Mouse (Mus musculus) embryonic facial prominence, embryonic 13.5 days (tissue): ENCODE measurements around the gene Spryd3. TPM values are rescaled to one million over a fixed set of nuclear protein-coding genes. Genes with fewer than 3 reads are reported as not detected.
"Not testable (repeated sequence)": the region's sequence is repeated elsewhere in the genome, so short reads cannot be mapped to it uniquely, and the experiment has no call there.

ENCODE experiments used
- ATAC-seq: fragments of 200-750 bp; cut with Nextera tagmentation; 2 replicates; pipeline ENCODE4 v1.8.0; 2017; ENCODE audit warnings: low read depth; ENCODE audit not compliant: insufficient number of reproducible peaks, insufficient read depth, low FRiP score, low TSS enrichment
- H3K27ac ChIP-seq: fragments of 300-500 bp; sonication (generic); 2 replicates; pipeline ENCODE4 v1.5.1; 2015; ENCODE audit warnings: moderate library complexity, mild to moderate bottlenecking, inconsistent platforms
- H3K27me3 ChIP-seq: fragments of 300-500 bp; sonication (generic); 2 replicates; pipeline ENCODE4 v1.6.1; 2015; ENCODE audit warnings: mild to moderate bottlenecking, inconsistent platforms
- H3K36me3 ChIP-seq: fragments of 300-500 bp; sonication (generic); 2 replicates; pipeline ENCODE4 v1.6.1; 2015; ENCODE audit warnings: mild to moderate bottlenecking, inconsistent platforms
- H3K4me1 ChIP-seq: fragments of 300-500 bp; sonication (generic); 2 replicates; pipeline ENCODE4 v1.6.1; 2015; ENCODE audit warnings: inconsistent platforms
- H3K4me2 ChIP-seq: fragments of 300-500 bp; sonication (generic); 2 replicates; pipeline ENCODE4 v1.6.1; 2015; ENCODE audit warnings: moderate library complexity, mild to moderate bottlenecking, inconsistent platforms
- H3K4me3 ChIP-seq: fragments of 300-500 bp; sonication (generic); 2 replicates; pipeline ENCODE4 v1.5.1; 2015; ENCODE audit warnings: mild to moderate bottlenecking, inconsistent platforms
- H3K9ac ChIP-seq: fragments of 300-500 bp; sonication (generic); 2 replicates; pipeline ENCODE4 v1.6.1; 2015; ENCODE audit warnings: mild to moderate bottlenecking, inconsistent platforms
- H3K9me3 ChIP-seq: fragments of 300-500 bp; sonication (generic); 2 replicates; pipeline ENCODE4 v1.6.1; 2016; ENCODE audit warnings: inconsistent platforms
- whole genome bisulfite sequencing: fragments of 180-500 bp; shearing (Covaris S2); methylation state at CpG from one replicate; pipeline ENCODE4 v1.1.7; 2015; ENCODE audit warnings: mixed read lengths; 5-methylcytosine and 5-hydroxymethylcytosine counted together
- polyA plus RNA-seq: library from polyadenylated mRNA; unstranded; fragments of >200 nt; fragmentation: Nextera tagmentation; extraction: Ambion mirVana; gene quantifications from 2 replicates; pipeline ENCODE4 v1.2.1, GENCODE M21; 2015

The Spryd3 gene
- polyA plus RNA-seq, 1 experiment from 2014 or later, result 21.6 TPM

DNA sequence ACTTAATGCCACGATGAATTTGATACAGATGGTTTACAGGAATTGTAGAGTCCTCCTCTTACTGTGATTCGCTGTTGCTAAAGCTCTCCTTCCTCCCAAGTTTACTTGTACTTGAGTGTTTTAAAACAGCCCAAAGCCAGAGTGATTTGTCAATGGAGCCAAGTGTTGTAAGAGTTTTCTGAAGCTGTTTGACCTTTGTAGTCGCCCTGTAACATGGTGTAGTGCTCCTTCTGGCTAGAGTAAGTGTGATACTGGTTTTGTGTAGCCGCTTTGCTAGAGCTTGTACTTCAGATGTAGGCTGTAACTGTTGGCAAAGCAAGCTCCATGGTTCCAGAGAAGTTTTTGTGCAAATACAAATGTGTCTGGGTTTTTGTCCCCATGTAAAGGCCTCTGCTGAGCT, 43.8 kb downstream of the Spryd3 start:
- WGBS, result 90% methylated on average over 4 of the region's 4 CpGs
- no peak overlapping the region for H3K4me3 ChIP-seq
- H3K27me3 ChIP-seq, result no peaks in the 10 kb centered on the region
- H3K36me3 ChIP-seq, result peaks cover 96% of the 10 kb centered on the region
- no peak overlapping the region for H3K27ac ChIP-seq
- H3K9me3 ChIP-seq, result no peaks in the 10 kb centered on the region
- no peak overlapping the region for H3K9ac ChIP-seq
- H3K4me1 ChIP-seq, result peaks cover 2% of the 10 kb centered on the region
- no peak overlapping the region for H3K4me2 ChIP-seq
- ATAC-seq, result no peak

DNA sequence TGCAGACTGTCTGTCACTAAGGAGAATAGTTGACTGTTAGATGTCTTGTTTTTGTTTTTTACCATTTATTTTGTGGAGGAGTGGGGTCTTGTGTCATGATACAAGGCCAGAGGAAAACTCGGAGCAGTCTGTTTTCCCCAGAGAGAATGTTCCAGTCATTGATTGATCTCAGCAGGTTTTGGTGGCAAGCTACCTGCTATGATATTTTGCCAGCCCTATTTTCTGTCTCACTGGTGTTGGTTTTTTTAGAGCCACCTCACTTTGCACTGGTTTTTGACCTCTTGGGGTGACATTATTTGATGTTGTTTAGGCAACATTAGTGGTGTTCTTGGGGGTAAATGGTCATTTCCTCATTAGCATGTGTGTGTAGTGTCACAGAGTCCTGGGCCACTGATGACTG, 44.3 kb downstream of the Spryd3 start:
- H3K4me3 ChIP-seq, result no peak overlapping the region
- no peak for ATAC-seq
- no peak overlapping the region for H3K27ac ChIP-seq
- no peak overlapping the region for H3K9ac ChIP-seq
- H3K4me2 ChIP-seq, result no peak overlapping the region
- no peaks in the 10 kb centered on the region for H3K9me3 ChIP-seq
- H3K27me3 ChIP-seq, result no peaks in the 10 kb centered on the region
- H3K36me3 ChIP-seq, result peaks cover 99% of the 10 kb centered on the region
- H3K4me1 ChIP-seq, result no peaks in the 10 kb centered on the region
- WGBS, result 81% methylated on average over 1 of the region's 1 CpGs

DNA sequence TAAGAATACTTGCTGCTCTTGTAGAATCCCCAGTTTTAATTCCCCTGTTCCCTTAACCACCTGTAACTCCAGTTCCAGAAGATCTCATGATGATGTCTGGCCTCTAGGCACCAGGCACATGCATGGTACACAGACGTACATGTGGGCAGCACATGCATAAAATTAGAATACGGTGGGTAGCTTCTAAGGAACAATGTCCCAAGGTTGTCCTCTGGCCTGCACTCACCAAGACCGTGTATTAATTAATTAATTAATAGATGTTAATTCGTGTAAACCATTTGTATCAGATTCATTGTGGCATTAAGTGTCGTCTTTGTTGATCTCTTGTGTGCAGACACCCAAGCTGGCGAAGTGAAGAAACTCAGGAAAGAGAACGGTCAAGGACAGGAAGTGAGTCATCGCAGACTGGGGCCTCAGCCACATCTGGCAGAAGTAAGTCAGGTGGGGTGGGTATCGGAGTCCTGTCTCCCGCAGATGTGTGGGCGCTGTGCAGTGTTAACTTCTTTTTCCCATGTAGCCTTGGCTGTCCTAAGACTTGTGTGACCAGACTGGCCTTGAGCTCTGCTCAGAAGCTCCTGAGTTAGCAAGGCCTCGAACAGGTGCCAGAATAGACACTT, 44.9 kb downstream of the Spryd3 start:
- H3K27ac ChIP-seq, result no peak overlapping the region
- ATAC-seq, result no peak
- H3K9me3 ChIP-seq, result no peaks in the 10 kb centered on the region
- H3K4me1 ChIP-seq, result no peaks in the 10 kb centered on the region
- no peaks in the 10 kb centered on the region for H3K27me3 ChIP-seq
- H3K4me2 ChIP-seq, result no peak overlapping the region
- no peak overlapping the region for H3K4me3 ChIP-seq
- WGBS, result 78% methylated on average over 12 of the region's 12 CpGs
- no peak overlapping the region for H3K9ac ChIP-seq
- peaks cover 99% of the 10 kb centered on the region for H3K36me3 ChIP-seq

DNA sequence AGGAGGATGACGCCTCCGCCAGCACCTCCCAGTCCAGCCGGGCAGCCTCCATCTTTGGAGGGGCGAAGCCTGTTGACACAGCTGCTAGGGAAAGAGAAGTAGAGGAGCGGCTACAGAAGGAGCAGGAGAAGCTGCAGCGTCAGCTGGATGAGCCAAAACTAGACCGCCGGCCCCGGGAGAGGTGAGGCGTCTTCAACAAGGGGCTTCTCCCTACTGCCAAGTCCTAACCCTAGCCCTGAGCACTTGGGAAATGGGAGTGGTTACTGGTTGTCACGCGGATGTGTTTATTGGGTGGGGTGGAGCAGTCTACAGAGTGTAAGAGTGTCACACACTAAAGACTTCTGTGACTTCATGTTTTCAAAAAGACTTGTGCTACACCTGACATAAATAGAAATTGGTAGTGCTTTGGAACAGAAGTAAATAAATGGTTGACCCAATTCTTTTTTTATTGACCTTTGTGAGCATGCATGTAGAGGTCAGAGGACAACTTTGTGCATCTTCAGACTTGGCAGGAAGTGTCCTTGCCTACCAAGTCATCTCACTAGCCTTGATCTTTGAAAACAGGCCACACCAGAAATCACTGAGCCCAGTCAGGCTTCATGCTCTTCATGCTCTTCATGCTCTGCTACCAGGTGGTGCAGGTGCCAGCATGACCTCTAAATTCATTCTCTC, 46.0 kb downstream of the Spryd3 start:
- H3K4me3 ChIP-seq, result no peak overlapping the region
- H3K4me2 ChIP-seq, result no peak overlapping the region
- peaks cover 98% of the 10 kb centered on the region for H3K36me3 ChIP-seq
- no peaks in the 10 kb centered on the region for H3K9me3 ChIP-seq
- H3K9ac ChIP-seq, result no peak overlapping the region
- H3K27ac ChIP-seq, result no peak overlapping the region
- H3K4me1 ChIP-seq, result no peaks in the 10 kb centered on the region
- 85% methylated on average over 12 of the region's 12 CpGs for WGBS
- H3K27me3 ChIP-seq, result no peaks in the 10 kb centered on the region
- no peak for ATAC-seq

DNA sequence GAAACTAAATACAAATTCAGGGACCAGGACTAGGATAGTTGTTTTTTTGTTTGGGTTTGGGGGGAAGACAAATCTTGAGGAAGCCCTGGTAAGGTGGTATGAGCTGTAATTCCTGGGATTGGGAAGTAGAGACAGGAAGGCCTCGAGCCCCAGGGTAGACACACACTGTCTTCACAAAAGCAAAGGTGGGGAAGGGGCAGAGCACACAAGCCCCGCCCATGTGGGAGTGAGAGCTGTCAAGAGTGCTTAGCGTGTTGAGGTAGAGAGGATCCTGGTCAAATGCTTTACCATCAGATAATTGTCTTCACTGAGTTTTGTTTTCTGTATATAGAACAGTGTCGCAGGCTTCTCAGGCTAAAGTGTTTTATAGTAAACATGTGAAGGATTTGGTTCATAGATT, 53.0 kb downstream of the Spryd3 start:
- Histone ChIP-seq H3K9ac (no peak overlapping the region), H3K4me1 (no peaks in the 10 kb centered on the region), H3K27me3 (no peaks in the 10 kb centered on the region), H3K9me3 (no peaks in the 10 kb centered on the region), H3K4me2 (no peak overlapping the region), H3K4me3 (no peak overlapping the region), H3K27ac (no peak overlapping the region), H3K36me3 (peaks cover 59% of the 10 kb centered on the region)
- 80% methylated on average over 4 of the region's 4 CpGs for WGBS
- no peak for ATAC-seq

DNA sequence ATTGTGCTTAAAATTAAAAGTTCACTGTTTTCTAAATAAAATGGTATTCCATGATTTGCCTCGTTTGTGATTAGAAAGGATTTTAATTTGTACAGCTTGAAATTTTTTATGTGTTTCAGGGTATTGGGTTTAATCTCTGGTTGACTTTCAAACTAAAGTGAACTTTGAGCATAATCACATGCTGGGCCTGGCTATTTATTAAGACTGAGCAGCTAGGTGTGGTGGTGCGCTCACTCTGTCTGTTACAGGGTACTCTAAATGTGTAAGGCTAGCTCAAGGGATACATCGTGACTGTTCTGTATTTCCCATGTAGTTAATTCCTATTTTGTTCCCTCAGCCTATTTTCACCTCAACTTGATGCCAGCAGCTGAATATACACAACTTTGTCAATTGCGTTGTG, 53.9 kb downstream of the Spryd3 start:
- ATAC-seq, result no peak
- H3K27me3 ChIP-seq, result no peaks in the 10 kb centered on the region
- no peak overlapping the region for H3K9ac ChIP-seq
- 86% methylated on average over 4 of the region's 4 CpGs for WGBS
- H3K4me3 ChIP-seq, result no peak overlapping the region
- no peaks in the 10 kb centered on the region for H3K9me3 ChIP-seq
- no peak overlapping the region for H3K4me2 ChIP-seq
- no peak overlapping the region for H3K27ac ChIP-seq
- peaks cover 50% of the 10 kb centered on the region for H3K36me3 ChIP-seq
- no peaks in the 10 kb centered on the region for H3K4me1 ChIP-seq

DNA sequence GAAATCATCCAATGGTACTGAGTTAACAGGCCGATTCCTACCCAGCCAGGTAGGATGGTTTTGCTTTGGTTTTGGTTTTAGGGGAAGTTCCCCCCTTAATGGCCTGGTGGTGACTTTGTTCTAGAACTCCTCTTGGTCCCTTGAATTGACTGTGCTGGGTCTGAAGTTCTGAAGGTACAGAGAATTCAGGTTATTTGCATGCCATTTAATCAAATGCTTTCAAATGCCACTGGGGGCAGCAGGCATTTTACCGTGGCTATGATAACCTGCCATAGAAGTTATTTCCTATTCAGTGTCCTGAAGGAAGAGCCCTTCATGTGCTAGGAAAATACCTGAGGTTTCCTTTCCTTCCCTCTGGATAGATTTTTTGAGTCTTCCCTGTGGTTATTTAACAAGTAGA, 55.6 kb downstream of the Spryd3 start:
- H3K27ac ChIP-seq, result no peak overlapping the region
- peaks cover 5% of the 10 kb centered on the region for H3K4me1 ChIP-seq
- H3K27me3 ChIP-seq, result no peaks in the 10 kb centered on the region
- H3K9ac ChIP-seq, result no peak overlapping the region
- no peak overlapping the region for H3K4me3 ChIP-seq
- H3K4me2 ChIP-seq, result no peak overlapping the region
- ATAC-seq, result no peak
- peaks cover 35% of the 10 kb centered on the region for H3K36me3 ChIP-seq
- 71% methylated on average over 2 of the region's 2 CpGs for WGBS
- no peaks in the 10 kb centered on the region for H3K9me3 ChIP-seq

DNA sequence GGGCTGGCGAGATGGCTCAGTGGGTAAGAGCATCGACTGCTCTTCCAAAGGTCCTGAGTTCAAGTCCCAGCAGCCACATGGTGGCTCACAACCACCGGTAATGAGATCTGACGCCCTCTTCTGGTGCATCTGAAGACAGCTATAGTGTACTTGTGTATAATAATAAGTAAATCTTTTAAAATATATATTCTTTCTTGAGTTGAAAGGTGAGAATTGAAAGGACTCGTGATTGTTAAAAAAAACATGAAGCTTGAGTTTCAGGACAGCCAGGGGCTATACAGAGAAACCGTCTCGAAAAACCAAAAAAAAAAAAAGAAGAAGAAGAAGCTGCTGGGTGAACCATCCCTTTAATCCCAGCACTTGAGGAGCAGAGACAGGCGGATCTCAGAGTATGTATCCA, 56.1 kb downstream of the Spryd3 start:
- not testable (repeated sequence) for H3K4me2 ChIP-seq, ATAC-seq, H3K9ac ChIP-seq, H3K27me3 ChIP-seq, H3K4me3 ChIP-seq, H3K9me3 ChIP-seq, H3K27ac ChIP-seq
- Histone ChIP-seq H3K4me1 (peaks cover 10% of the 10 kb centered on the region), H3K36me3 (peaks cover 31% of the 10 kb centered on the region)
- WGBS, result 68% methylated on average over 8 of the region's 8 CpGs

DNA sequence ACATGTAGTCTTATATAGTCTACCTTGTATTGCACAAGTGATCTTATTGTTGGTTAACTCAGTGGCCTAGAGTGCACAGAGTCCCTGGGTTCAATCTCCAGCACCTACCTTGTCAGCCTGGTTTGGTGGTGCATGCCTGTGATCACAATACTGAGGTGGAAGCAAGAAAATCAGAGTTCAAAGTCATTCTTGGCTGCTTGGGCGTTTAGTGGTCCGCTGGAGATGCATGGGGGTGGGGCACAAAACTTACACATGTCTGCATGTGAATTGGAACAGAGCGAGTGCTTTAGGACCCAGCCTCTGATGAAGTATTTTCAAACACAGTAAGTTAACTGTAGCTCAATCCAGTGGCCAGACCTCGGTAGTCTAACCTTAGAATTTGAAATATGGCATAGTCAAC, 56.8 kb downstream of the Spryd3 start:
- Histone ChIP-seq H3K27ac (no peak overlapping the region), H3K4me1 (peaks cover 11% of the 10 kb centered on the region), H3K27me3 (no peaks in the 10 kb centered on the region), H3K36me3 (peaks cover 24% of the 10 kb centered on the region), H3K9ac (no peak overlapping the region), H3K4me2 (no peak overlapping the region), H3K4me3 (no peak overlapping the region), H3K9me3 (no peaks in the 10 kb centered on the region)
- WGBS, result 74% methylated on average over 4 of the region's 4 CpGs
- ATAC-seq, result no peak

DNA sequence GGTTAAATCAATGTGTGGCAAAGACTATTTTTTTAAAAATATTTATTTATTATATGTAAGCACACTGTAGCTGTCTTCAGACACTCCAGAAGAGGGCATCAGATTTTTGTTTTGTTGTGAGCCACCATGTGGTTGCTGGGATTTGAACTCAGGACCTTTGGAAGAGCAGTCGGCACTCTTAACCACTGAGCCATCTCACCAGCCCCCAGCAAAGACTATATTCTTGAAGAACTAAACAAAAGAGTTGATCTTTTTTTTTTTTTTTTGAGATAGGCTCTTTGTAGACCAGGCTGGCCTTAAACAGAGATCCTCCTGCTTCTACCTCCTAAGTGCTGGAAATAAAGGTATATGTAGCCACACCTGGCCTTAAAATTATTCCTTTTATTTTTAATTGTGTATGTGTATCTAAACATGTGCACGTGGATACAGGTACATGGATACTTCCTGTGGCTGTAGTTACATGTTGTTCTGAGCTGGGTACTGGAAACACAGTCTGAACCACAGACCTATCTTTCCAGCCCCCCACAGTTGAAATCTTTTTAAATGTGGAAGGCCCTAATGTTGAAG, 58.8 kb downstream of the Spryd3 start:
- no peaks in the 10 kb centered on the region for H3K9me3 ChIP-seq

DNA sequence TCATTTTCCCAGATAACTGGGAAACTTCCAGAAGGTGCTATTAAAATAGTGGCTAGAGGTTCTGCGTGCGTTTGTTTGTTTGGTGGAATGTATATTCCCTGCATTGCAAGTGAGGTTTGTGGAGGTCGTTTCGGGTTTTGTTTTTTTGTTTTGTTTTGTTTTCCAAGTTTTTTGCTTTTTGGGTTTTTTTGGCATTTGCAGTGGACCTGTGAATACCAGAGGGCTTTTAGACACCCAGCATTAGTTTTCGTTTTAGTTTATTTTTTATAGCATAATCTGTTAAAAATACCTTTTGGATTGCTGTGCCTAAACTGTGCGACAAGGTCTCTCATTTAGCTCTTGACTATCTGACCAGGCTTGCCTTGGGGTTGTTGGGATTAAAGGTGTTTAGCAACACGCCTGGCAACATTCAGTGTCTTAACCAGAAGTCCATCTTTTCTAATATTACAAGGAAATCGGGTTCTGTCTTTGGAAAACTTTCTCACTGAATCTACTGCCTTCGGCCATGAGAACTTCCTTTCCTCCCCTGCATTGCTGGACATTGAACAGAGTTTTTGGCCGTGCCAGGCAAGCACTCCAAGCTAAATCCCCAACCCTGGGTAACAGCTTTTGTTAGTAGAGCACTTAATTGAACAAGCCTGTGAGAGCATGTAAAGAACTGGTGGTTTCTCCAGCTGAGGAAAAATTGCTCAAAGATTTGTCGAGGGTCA, 61.0 kb downstream of the Spryd3 start:
- H3K27me3 ChIP-seq, result no peaks in the 10 kb centered on the region
- H3K4me2 ChIP-seq, result peak overlapping the region; percentile 88
- WGBS, result 6% methylated on average over 11 of the region's 11 CpGs
- no peaks in the 10 kb centered on the region for H3K9me3 ChIP-seq
- peak overlapping the region; percentile 98 for H3K27ac ChIP-seq
- H3K4me1 ChIP-seq, result peaks cover 13% of the 10 kb centered on the region
- H3K4me3 ChIP-seq, result peak overlapping the region; percentile 95
- H3K36me3 ChIP-seq, result no peaks in the 10 kb centered on the region
- no peak for ATAC-seq
- H3K9ac ChIP-seq, result peak overlapping the region; percentile 99

More for the DNA sequence above, 58.8 kb downstream of the Spryd3 start:
- Histone ChIP-seq H3K36me3 (peaks cover 5% of the 10 kb centered on the region), H3K4me2 (no peak overlapping the region), H3K4me1 (peaks cover 13% of the 10 kb centered on the region), H3K9ac (no peak overlapping the region), H3K27ac (no peak overlapping the region), H3K27me3 (no peaks in the 10 kb centered on the region), H3K4me3 (no peak overlapping the region)
- no peak for ATAC-seq
- WGBS, result 90% methylated on average over 2 of the region's 2 CpGs
